Mouse (Mus musculus): ENCODE data around the gene Slc22a3. TPM values are rescaled to one million over a fixed set of nuclear protein-coding genes. Genes with fewer than 3 reads are reported as not detected.
A peak's percentile ranks its signal among the peaks of the same experiment; 100 is the strongest.

Gene Slc22a3
- total and polyA plus RNA-seq, 2 experiments from 2014 or later, result 2.4 to 3.7 TPM

- H3K9ac ChIP-seq (replicated peaks; ENCODE audit: low read length, poor library complexity, severe bottlenecking), result no peak overlapping the region
- no peak overlapping the region for H3K27ac ChIP-seq (ENCODE audit: low read depth, low read length)
- no peak for TF ChIP-seq CTCF (IDR thresholded peaks at IDR 0.05)
- 92% methylated on average over 6 of the region's 6 CpGs for WGBS
- no peaks in the 10 kb centered on the region for H3K36me3 ChIP-seq (ENCODE audit: insufficient read depth, low read length)
- no peak overlapping the region for H3K4me2 ChIP-seq (ENCODE audit: low read depth, low read length, poor library complexity, severe bottlenecking)
- H3K9me3 ChIP-seq (ENCODE audit: low read length), result no peaks in the 10 kb centered on the region; the same call in 1 of the 2 replicates
- ATAC-seq (ENCODE audit: low FRiP score), result no peak
- no peak for DNase-seq (ENCODE audit: low spot score)
- H3K4me1 ChIP-seq (ENCODE audit: insufficient read depth, low read length), result no peaks in the 10 kb centered on the region
- H3K27me3 ChIP-seq (ENCODE audit: insufficient read depth, low read length), result no peaks in the 10 kb centered on the region
- no peak overlapping the region for H3K4me3 ChIP-seq (ENCODE audit: low read depth, low read length)
Measured at GRCm38 (mm10) chr17:12518194-12518593, 10.7 kb upstream of the Slc22a3 start.

GRCm38 (mm10) chr17:12513997-12514396 lies 6.5 kb upstream of the Slc22a3 start:
- no peaks in the 10 kb centered on the region for H3K4me1 ChIP-seq (ENCODE audit: insufficient read depth, low read length)
- H3K36me3 ChIP-seq (ENCODE audit: insufficient read depth, low read length), result no peaks in the 10 kb centered on the region
- no peak overlapping the region for H3K4me3 ChIP-seq (ENCODE audit: low read depth, low read length)
- H3K27me3 ChIP-seq (ENCODE audit: insufficient read depth, low read length), result peaks cover 2% of the 10 kb centered on the region; the same call in 1 of the 2 replicates
- 82% methylated on average over 5 of the region's 5 CpGs for WGBS
- no peak overlapping the region for H3K27ac ChIP-seq (ENCODE audit: low read depth, low read length)
- TF ChIP-seq CTCF (IDR thresholded peaks at IDR 0.05), result no peak
- no peak overlapping the region for H3K9ac ChIP-seq (replicated peaks; ENCODE audit: low read length, poor library complexity, severe bottlenecking)
- DNase-seq (ENCODE audit: low spot score) (no peak), ATAC-seq (ENCODE audit: low FRiP score) (no peak)
- H3K9me3 ChIP-seq (ENCODE audit: low read length), result no peaks in the 10 kb centered on the region
- H3K4me2 ChIP-seq (ENCODE audit: low read depth, low read length, poor library complexity, severe bottlenecking), result no peak overlapping the region

- no peaks in the 10 kb centered on the region for H3K9me3 ChIP-seq (ENCODE audit: low read length)
- no peak overlapping the region for H3K4me3 ChIP-seq (ENCODE audit: low read depth, low read length)
- 75% methylated on average over 9 of the region's 9 CpGs for WGBS
- H3K9ac ChIP-seq (replicated peaks; ENCODE audit: low read length, poor library complexity, severe bottlenecking), result no peak overlapping the region
- H3K4me2 ChIP-seq (ENCODE audit: low read depth, low read length, poor library complexity, severe bottlenecking), result no peak overlapping the region
- no peaks in the 10 kb centered on the region for H3K36me3 ChIP-seq (ENCODE audit: insufficient read depth, low read length)
- DNase-seq (ENCODE audit: low spot score) (no peak), ATAC-seq (ENCODE audit: low FRiP score) (no peak)
- peaks cover 8% of the 10 kb centered on the region; the same call in 1 of the 2 replicates for H3K27me3 ChIP-seq (ENCODE audit: insufficient read depth, low read length)
- H3K4me1 ChIP-seq (ENCODE audit: insufficient read depth, low read length), result no peaks in the 10 kb centered on the region
- no peak overlapping the region for H3K27ac ChIP-seq (ENCODE audit: low read depth, low read length)
- no peak for TF ChIP-seq CTCF (IDR thresholded peaks at IDR 0.05)
Measured at GRCm38 (mm10) chr17:12513107-12513923, 5.8 kb upstream of the Slc22a3 start.

- Histone ChIP-seq H3K9me3 (ENCODE audit: low read length) (no peaks in the 10 kb centered on the region), H3K9ac (replicated peaks; ENCODE audit: low read length, poor library complexity, severe bottlenecking) (no peak overlapping the region), H3K27ac (ENCODE audit: low read depth, low read length) (no peak overlapping the region), H3K4me1 (ENCODE audit: insufficient read depth, low read length) (no peaks in the 10 kb centered on the region; the same call in 1 of the 2 replicates), H3K36me3 (ENCODE audit: insufficient read depth, low read length) (no peaks in the 10 kb centered on the region), H3K4me3 (ENCODE audit: low read depth, low read length) (no peak overlapping the region), H3K4me2 (ENCODE audit: low read depth, low read length, poor library complexity, severe bottlenecking) (no peak overlapping the region), H3K27me3 (ENCODE audit: insufficient read depth, low read length) (peaks cover 30% of the 10 kb centered on the region)
- DNase-seq (ENCODE audit: low spot score), result no peak
- no peak for ATAC-seq (ENCODE audit: low FRiP score)
- 83% methylated on average over 3 of the region's 3 CpGs for WGBS
- no peak for TF ChIP-seq CTCF (IDR thresholded peaks at IDR 0.05)
Measured at GRCm38 (mm10) chr17:12511193-12511592, 3.7 kb upstream of the Slc22a3 start.

GRCm38 (mm10) chr17:12508376-12508775 lies 872 bp upstream of the Slc22a3 start:
- DNase-seq (ENCODE audit: low spot score) (no peak), ATAC-seq (ENCODE audit: low FRiP score) (no peak)
- WGBS, result 28% methylated on average over 7 of the region's 7 CpGs
- Histone ChIP-seq H3K9ac (replicated peaks; ENCODE audit: low read length, poor library complexity, severe bottlenecking) (no peak overlapping the region), H3K4me3 (ENCODE audit: low read depth, low read length) (no peak overlapping the region), H3K4me1 (ENCODE audit: insufficient read depth, low read length) (no peaks in the 10 kb centered on the region; the same call in 1 of the 2 replicates), H3K36me3 (ENCODE audit: insufficient read depth, low read length) (no peaks in the 10 kb centered on the region), H3K9me3 (ENCODE audit: low read length) (no peaks in the 10 kb centered on the region), H3K4me2 (ENCODE audit: low read depth, low read length, poor library complexity, severe bottlenecking) (no peak overlapping the region), H3K27me3 (ENCODE audit: insufficient read depth, low read length) (peaks cover 36% of the 10 kb centered on the region), H3K27ac (ENCODE audit: low read depth, low read length) (no peak overlapping the region)
- no peak for TF ChIP-seq CTCF (IDR thresholded peaks at IDR 0.05)

GRCm38 (mm10) chr17:12506903-12507563 lies 471 bp downstream of the Slc22a3 start:
- Histone ChIP-seq H3K27ac (ENCODE audit: low read depth, low read length) (no peak overlapping the region), H3K4me2 (ENCODE audit: low read depth, low read length, poor library complexity, severe bottlenecking) (peak overlapping the region; percentile 90), H3K9ac (replicated peaks; ENCODE audit: low read length, poor library complexity, severe bottlenecking) (peak overlapping the region; percentile 46), H3K36me3 (ENCODE audit: insufficient read depth, low read length) (no peaks in the 10 kb centered on the region), H3K4me3 (ENCODE audit: low read depth, low read length) (peak overlapping the region; percentile 46), H3K27me3 (ENCODE audit: insufficient read depth, low read length) (peaks cover 36% of the 10 kb centered on the region), H3K4me1 (ENCODE audit: insufficient read depth, low read length) (peaks cover 2% of the 10 kb centered on the region; the same call in 1 of the 2 replicates), H3K9me3 (ENCODE audit: low read length) (no peaks in the 10 kb centered on the region)
- ATAC-seq (ENCODE audit: low FRiP score) (no peak), DNase-seq (ENCODE audit: low spot score) (no peak)
- 3% methylated on average over 63 of the region's 65 CpGs for WGBS
- no peak for TF ChIP-seq CTCF (IDR thresholded peaks at IDR 0.05)
